Mouse (Mus musculus): Measurements from ENCODE around the gene Ubqln1. TPM values are rescaled to one million over a fixed set of nuclear protein-coding genes. Genes with fewer than 3 reads are reported as not detected.
A peak's percentile ranks its signal among the peaks of the same experiment; 100 is the strongest.

The Ubqln1 gene
- polyA plus RNA-seq, 1 experiment from 2014 or later: 137 TPM

DNA sequence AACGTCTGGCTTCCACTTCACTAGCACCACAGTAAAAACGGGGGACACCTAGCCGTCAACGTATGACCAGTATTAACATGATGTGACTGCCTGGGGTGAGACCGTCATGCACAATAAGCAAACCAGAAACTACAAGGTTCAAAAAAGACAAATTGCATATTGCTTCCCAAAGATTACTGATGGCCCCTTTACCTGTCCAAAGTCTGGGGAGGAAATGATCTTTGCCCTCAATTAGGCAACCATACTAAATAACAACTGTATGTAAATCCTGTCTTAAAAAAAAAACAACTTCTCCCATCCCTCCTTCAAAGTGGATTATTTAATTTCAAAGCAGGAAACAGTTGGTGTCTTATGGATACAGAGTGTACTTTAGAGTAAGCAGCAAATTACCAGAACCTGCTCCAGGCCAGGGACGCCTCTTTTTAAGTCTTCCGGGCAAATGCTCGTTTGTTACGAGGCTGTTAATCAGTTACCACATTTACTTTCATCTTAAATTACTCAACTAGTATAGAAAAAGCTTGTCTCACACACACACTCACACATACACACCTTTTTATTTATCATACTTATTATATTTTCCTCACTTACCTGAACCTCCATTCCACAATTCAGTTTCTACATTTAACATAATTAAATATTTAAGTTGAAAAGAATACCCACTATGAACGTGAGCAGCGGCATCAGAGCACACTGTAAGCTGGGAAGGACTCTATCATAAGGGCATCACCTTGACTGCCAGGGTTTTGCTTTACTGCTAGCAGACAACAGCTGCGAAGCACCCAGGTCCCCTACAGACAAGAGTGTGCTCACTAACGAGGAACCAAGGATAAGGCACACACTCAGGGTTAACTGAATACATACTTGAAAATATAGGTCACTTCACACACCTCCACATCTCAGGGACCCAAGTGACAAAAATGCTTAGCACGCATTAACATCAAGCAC is 33.6 kb downstream of the Ubqln1 start:
- no peaks in the 10 kb centered on the region for H3K9me3 ChIP-seq
- H3K4me1 ChIP-seq (replicated peaks): no peaks in the 10 kb centered on the region
- H3K4me3 ChIP-seq (replicated peaks): no peak overlapping the region
- H3K36me3 ChIP-seq: peaks cover 83% of the 10 kb centered on the region
- H3K4me2 ChIP-seq: no peak overlapping the region
- 61% methylated on average over 14 of the region's 14 CpGs for WGBS
- no peaks in the 10 kb centered on the region for H3K27me3 ChIP-seq
- H3K27ac ChIP-seq: no peak overlapping the region
- no peak for ATAC-seq (ENCODE audit: insufficient number of reproducible peaks, insufficient read depth, low FRiP score, low TSS enrichment, low read depth)
- H3K9ac ChIP-seq (replicated peaks): no peak overlapping the region

DNA sequence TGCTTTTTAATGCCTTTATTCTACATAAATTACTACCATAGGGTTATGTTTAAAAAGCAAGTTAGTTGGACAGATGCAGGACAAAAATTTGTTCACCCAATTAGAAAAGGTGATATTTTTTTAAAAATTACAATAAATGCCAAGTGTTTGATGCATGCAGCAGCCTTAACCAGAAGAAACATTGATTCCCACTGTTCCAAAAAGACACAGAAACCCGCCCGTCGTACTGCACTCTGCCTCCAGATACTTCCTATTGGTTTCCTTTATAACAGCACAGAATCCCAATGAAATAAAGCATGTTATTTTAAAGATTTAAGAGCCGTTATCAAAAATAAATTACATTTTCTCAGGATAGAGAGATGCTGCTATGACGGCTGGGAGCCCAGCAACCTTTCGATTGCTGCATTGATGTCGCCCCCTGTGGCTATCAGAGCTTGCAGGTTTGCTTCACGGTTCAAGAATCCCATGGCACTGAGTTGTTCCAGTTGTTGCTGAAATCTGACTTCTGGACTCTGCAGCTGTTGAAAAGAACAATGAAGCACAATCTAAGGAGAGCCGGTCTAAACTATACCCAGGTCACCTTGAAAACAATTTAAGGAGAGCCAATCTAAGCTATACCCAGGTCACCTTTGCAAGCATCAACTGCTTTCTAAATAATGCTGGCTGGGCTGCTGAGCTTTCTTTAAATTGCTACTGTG is 37.8 kb downstream of the Ubqln1 start:
- Histone ChIP-seq H3K9ac (replicated peaks) (no peak overlapping the region), H3K4me2 (no peak overlapping the region), H3K9me3 (no peaks in the 10 kb centered on the region), H3K27me3 (no peaks in the 10 kb centered on the region), H3K27ac (no peak overlapping the region), H3K4me3 (replicated peaks) (no peak overlapping the region), H3K4me1 (replicated peaks) (no peaks in the 10 kb centered on the region), H3K36me3 (peaks cover 93% of the 10 kb centered on the region)
- no peak for ATAC-seq (ENCODE audit: insufficient number of reproducible peaks, insufficient read depth, low FRiP score, low TSS enrichment, low read depth)
- 89% methylated on average over 9 of the region's 9 CpGs for WGBS

DNA sequence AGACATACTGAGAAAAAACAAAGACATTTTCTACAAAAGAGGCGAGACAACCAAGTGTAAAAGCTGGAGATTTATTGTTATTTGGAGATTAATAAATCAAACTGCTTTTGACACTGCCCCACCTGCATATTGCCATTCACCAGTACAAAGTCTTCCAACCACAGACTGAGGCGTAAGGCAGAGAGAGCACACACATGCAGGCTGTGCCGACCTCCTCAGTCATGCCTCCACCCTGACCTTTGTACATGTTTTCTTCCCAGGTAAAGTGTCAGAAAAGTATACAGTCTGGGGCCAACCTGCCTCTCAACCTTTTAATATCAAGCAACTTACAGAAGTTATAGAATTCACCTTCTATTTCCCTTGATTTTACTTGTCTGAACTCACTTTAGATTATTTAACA is 39.3 kb downstream of the Ubqln1 start:
- H3K36me3 ChIP-seq: peaks cover 81% of the 10 kb centered on the region
- no peak overlapping the region for H3K4me3 ChIP-seq (replicated peaks)
- H3K4me1 ChIP-seq (replicated peaks): no peaks in the 10 kb centered on the region
- no peaks in the 10 kb centered on the region for H3K27me3 ChIP-seq
- no peak for ATAC-seq (ENCODE audit: insufficient number of reproducible peaks, insufficient read depth, low FRiP score, low TSS enrichment, low read depth)
- WGBS: 87% methylated on average over 3 of the region's 3 CpGs
- no peak overlapping the region for H3K4me2 ChIP-seq
- H3K27ac ChIP-seq: no peak overlapping the region
- no peak overlapping the region for H3K9ac ChIP-seq (replicated peaks)
- no peaks in the 10 kb centered on the region for H3K9me3 ChIP-seq

DNA sequence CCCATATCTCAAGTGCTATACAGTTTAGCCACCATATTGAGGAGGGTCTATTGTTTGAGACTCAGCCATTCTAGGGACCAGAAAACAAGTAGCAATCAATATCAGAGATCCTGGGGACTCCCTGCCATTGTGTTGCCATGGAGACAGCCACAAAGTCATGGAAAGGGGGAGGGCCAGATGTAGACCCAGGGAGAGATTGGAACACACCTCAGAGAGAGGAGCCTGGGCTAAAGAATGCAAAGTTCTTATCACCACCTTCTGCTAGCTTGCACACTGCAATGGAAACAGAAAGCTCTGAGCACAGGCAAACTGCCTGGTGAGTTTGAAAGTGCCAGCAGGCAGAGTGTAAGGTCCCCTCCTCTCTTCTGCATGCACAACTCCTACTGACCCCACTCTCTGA is 47.3 kb downstream of the Ubqln1 start:
- Histone ChIP-seq H3K36me3 (peaks cover 48% of the 10 kb centered on the region), H3K4me3 (replicated peaks) (no peak overlapping the region), H3K27me3 (no peaks in the 10 kb centered on the region), H3K4me2 (no peak overlapping the region), H3K27ac (no peak overlapping the region), H3K9ac (replicated peaks) (no peak overlapping the region), H3K4me1 (replicated peaks) (no peaks in the 10 kb centered on the region), H3K9me3 (no peaks in the 10 kb centered on the region; the same call in 1 of the 2 replicates)
- ATAC-seq (ENCODE audit: insufficient number of reproducible peaks, insufficient read depth, low FRiP score, low TSS enrichment, low read depth): no peak

DNA sequence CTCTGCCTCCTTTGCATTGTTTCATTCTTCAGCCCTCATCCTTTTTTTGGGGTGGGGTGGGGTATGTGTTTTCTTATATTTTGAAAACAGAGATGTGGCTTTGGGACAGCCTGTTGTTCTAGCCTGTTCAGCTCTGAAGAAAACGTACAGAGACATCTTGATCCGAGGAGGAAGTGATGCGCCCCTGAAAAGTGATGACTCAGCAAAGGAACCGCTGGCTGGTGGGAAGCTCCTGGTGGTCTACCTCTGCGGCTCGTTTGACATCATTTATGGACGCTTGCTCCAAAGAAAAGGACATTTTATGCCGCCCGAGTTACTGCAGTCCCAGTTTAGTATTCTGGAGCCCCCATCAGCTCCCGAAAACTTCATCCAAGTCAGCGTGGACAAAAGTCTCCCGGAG is 52.1 kb downstream of the Ubqln1 start:
- Histone ChIP-seq H3K36me3 (peaks cover 48% of the 10 kb centered on the region), H3K9ac (replicated peaks) (no peak overlapping the region), H3K27ac (no peak overlapping the region), H3K27me3 (no peaks in the 10 kb centered on the region), H3K9me3 (peaks cover 11% of the 10 kb centered on the region; the same call in 1 of the 2 replicates), H3K4me3 (replicated peaks) (no peak overlapping the region), H3K4me1 (replicated peaks) (peaks cover 4% of the 10 kb centered on the region; the same call in 1 of the 2 replicates), H3K4me2 (no peak overlapping the region)
- 95% methylated on average over 12 of the region's 12 CpGs for WGBS
- no peak for ATAC-seq (ENCODE audit: insufficient number of reproducible peaks, insufficient read depth, low FRiP score, low TSS enrichment, low read depth)

DNA sequence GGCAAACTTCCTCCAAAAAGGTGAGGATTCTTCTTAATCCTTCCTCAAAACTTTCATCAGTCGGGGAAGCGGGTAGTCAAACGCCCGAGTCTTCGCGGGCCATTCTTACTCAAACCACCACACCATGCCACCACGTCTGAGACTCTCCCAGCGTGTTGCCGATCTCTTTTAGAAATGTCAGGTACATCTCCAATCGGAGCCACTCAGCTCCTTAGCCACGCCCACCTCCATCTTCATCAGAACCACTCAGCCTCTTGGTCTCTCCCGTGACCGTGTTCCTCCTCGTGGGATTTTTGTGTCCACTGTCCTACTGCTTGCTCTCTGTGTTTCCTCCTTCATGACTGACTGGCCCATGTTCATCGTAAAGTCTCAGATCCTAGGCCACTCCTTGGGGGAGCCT is 54.7 kb downstream of the Ubqln1 start:
- Histone ChIP-seq H3K4me1 (replicated peaks) (peaks cover 6% of the 10 kb centered on the region; the same call in 1 of the 2 replicates), H3K4me3 (replicated peaks) (no peak overlapping the region), H3K36me3 (peaks cover 42% of the 10 kb centered on the region), H3K27me3 (no peaks in the 10 kb centered on the region; the same call in 1 of the 2 replicates), H3K4me2 (no peak overlapping the region), H3K9ac (replicated peaks) (no peak overlapping the region), H3K9me3 (peaks cover 11% of the 10 kb centered on the region; the same call in 1 of the 2 replicates), H3K27ac (no peak overlapping the region)
- 95% methylated on average over 15 of the region's 15 CpGs for WGBS
- ATAC-seq (ENCODE audit: insufficient number of reproducible peaks, insufficient read depth, low FRiP score, low TSS enrichment, low read depth): no peak

DNA sequence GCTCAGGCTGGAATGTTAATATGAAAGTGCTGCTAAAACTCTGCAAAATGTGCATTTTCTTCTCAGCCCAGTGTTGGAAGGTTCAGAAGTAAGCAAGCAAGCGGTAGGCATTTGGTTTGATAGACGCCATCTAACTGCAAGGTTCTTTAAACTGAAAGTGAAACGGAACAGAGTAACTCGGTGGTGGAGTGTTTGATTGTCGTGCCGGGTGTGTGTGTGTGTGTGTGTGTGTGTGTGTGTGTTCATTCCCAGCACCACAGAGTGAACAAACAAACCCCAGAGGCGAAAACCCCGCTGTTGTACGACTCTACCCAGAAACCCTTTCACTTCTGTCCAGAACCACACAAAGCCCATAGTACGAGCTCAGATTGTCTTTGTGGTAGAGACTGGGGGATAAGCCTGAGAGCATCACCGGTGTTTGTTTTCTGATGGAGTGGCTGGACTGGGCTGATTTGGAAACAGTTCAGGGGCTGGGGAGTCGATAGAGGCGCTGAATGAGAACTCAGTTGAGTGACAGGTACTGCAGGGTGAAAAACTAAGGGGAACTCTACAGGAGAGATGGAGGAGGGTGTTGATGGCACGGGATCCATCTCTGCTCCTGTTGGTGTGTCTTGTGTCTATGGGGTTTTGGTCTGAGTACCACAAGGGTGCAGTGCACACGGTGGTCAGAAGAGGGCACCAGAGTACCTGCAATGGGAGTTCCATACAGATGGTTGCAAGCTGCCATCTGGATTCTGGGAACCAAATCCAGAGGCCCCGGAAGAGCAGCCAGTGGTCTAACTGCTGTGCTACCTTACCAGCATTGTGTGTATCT is 57.1 kb downstream of the Ubqln1 start:
- Histone ChIP-seq H3K27ac (peak overlapping the region; percentile 32; the same call in 1 of the 2 replicates), H3K9ac (replicated peaks) (peak overlapping the region; percentile 79), H3K9me3 (peaks cover 11% of the 10 kb centered on the region; the same call in 1 of the 2 replicates), H3K27me3 (no peaks in the 10 kb centered on the region; the same call in 1 of the 2 replicates), H3K4me1 (replicated peaks) (peaks cover 6% of the 10 kb centered on the region; the same call in 1 of the 2 replicates), H3K36me3 (peaks cover 31% of the 10 kb centered on the region), H3K4me2 (peak overlapping the region; percentile 97), H3K4me3 (replicated peaks) (peak overlapping the region; percentile 76)
- peak; percentile 24; the same call in 1 of the 2 replicates for ATAC-seq (ENCODE audit: insufficient number of reproducible peaks, insufficient read depth, low FRiP score, low TSS enrichment, low read depth)
- WGBS: 14% methylated on average over 16 of the region's 16 CpGs

DNA sequence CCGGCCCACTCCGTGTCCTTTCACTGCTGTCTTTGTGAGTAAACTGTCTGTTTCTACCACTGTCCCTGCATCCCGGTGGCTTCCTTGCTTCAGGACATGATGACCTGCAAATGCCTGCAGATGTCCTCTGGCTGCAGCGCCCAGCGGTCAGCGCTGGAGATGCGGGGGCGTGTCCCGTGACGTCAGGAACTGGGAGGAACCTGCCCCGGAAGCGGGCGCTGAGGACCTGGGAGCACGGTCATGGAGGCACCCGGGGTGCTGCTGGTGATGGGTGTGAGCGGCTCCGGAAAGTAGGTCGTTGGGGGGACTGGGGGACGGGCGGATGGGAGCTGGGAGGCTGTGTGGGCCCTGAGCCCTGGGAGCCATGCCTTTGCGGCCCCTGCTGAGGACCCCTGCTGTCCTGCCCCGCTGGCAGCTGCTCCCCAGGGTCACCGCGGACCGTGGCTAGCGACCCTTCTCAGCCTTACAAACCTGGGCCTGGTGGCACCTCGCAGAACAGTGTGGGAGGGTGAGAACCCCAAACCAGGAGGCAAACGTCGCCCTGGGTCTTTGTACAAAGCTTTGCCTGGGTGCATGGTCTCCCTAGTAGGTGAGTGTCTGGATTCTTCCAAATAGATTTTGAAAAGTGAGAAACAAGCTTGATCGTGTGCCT is 57.9 kb downstream of the Ubqln1 start, which contains the start of gene Idnk:
TSS of gene Idnk (plus strand) at position 203 of the 652 bp plus-strand sequence.
- H3K4me2 ChIP-seq: peak within 1 kb of the TSS; percentile 97
- WGBS: under 1% methylated on average over 30 of the region's 30 CpGs
- peak within 1 kb of the TSS; percentile 32; the same call in 1 of the 2 replicates for H3K27ac ChIP-seq
- peaks cover 6% of the 10 kb centered on the region; the same call in 1 of the 2 replicates for H3K4me1 ChIP-seq (replicated peaks)
- peak within 1 kb of the TSS; percentile 79 for H3K9ac ChIP-seq (replicated peaks)
- H3K36me3 ChIP-seq: peaks cover 26% of the 10 kb centered on the region
- ATAC-seq (ENCODE audit: insufficient number of reproducible peaks, insufficient read depth, low FRiP score, low TSS enrichment, low read depth): peak; percentile 61; the same call in 1 of the 2 replicates
- H3K27me3 ChIP-seq: no peaks in the 10 kb centered on the region; the same call in 1 of the 2 replicates
- H3K9me3 ChIP-seq: peaks cover 11% of the 10 kb centered on the region; the same call in 1 of the 2 replicates
- H3K4me3 ChIP-seq (replicated peaks): peak within 1 kb of the TSS; percentile 76

DNA sequence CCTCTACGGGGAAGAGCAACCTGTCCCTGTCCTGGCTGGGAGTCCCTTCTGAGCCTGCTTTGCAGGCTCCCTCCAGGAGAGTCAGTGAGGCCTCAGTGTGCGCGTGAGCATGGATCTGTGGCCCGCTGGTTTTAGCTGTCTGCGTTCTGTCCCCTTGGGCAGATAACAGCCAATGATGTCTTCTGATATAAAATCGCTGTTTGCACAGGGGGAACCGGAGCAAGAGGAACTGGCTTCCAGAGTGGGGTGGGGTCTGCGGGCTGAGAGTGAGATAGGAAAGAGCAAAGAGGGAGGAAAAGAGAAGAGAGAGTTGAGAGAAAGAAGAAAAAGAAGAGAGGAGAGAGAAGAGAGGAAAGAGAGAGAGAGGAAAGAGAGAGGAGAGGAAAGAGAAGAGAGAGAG is 58.4 kb downstream of the Ubqln1 start:
- no peak for ATAC-seq (ENCODE audit: insufficient number of reproducible peaks, insufficient read depth, low FRiP score, low TSS enrichment, low read depth)
- Histone ChIP-seq H3K9me3 (peaks cover 11% of the 10 kb centered on the region; the same call in 1 of the 2 replicates), H3K27ac (no peak overlapping the region), H3K36me3 (peaks cover 22% of the 10 kb centered on the region), H3K4me1 (replicated peaks) (peaks cover 6% of the 10 kb centered on the region; the same call in 1 of the 2 replicates), H3K27me3 (no peaks in the 10 kb centered on the region; the same call in 1 of the 2 replicates), H3K9ac (replicated peaks) (peak overlapping the region; percentile 79), H3K4me3 (replicated peaks) (peak overlapping the region; percentile 76), H3K4me2 (peak overlapping the region; percentile 97)
- 30% methylated on average over 8 of the region's 8 CpGs for WGBS

DNA sequence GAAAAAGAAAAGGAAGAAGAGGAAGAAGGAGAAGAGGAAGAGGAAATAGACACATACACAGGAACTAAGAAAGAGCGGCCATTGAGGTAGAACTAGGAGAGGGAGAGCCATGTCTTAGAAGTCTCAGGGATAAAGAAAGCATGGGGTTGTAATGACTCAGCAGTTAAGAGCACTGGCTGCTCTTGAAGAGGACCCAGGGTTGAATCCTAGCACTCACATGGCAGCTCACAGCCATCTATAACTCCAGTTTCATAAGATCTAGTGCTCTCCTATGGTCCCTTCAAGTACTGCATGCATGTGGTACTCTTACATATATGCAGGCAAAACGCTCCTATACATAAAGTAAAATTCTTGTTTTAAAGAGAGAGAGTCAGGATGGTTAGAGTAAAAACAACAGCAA is 59.4 kb downstream of the Ubqln1 start:
- ATAC-seq (ENCODE audit: insufficient number of reproducible peaks, insufficient read depth, low FRiP score, low TSS enrichment, low read depth): no peak
- no peak overlapping the region for H3K4me3 ChIP-seq (replicated peaks)
- H3K36me3 ChIP-seq: peaks cover 14% of the 10 kb centered on the region
- no peak overlapping the region for H3K4me2 ChIP-seq
- 83% methylated on average over 2 of the region's 2 CpGs for WGBS
- peaks cover 4% of the 10 kb centered on the region; the same call in 1 of the 2 replicates for H3K9me3 ChIP-seq
- no peak overlapping the region for H3K27ac ChIP-seq
- peaks cover 6% of the 10 kb centered on the region; the same call in 1 of the 2 replicates for H3K4me1 ChIP-seq (replicated peaks)
- no peaks in the 10 kb centered on the region; the same call in 1 of the 2 replicates for H3K27me3 ChIP-seq
- H3K9ac ChIP-seq (replicated peaks): no peak overlapping the region
